Mouse (Mus musculus) forebrain, postnatal 0 days (tissue): ENCODE measurements at regions not wholly inside any gene's neighbourhood (a gene's known extent, or its start where the extent isn't known, plus 50 kb on each side); places are given as distances from the start of the nearest gene placed in this dataset.

Experiments used
- ATAC-seq: fragments of 200-750 bp; cut with Nextera tagmentation; 2 replicates; pipeline ENCODE4 v1.8.0; 2017; ENCODE audit warnings: mild to moderate bottlenecking, moderate library complexity
- DNase-seq: peaks from one replicate; pipeline ENCODE4 v3.0.0-alpha.2; 2015
- H3K27ac ChIP-seq: fragments of 300-500 bp; sonication (generic); 2 replicates; pipeline ENCODE4 v1.5.1; 2014; ENCODE audit warnings: low read depth, mild to moderate bottlenecking, antibody characterized with exemption, low read length, moderate library complexity, mixed read lengths
- H3K27me3 ChIP-seq: fragments of 300-500 bp; sonication (generic); 2 replicates; pipeline ENCODE4 v1.6.1; 2014; ENCODE audit warnings: mild to moderate bottlenecking, low read length, mixed read lengths; ENCODE audit not compliant: insufficient read depth
- H3K36me3 ChIP-seq: fragments of 300-500 bp; sonication (generic); 2 replicates; pipeline ENCODE4 v1.6.1; 2014; ENCODE audit warnings: mild to moderate bottlenecking, moderate library complexity; ENCODE audit not compliant: insufficient read depth
- H3K4me1 ChIP-seq: fragments of 300-500 bp; sonication (generic); 2 replicates; pipeline ENCODE4 v1.6.1; 2014; ENCODE audit warnings: antibody characterized with exemption; ENCODE audit not compliant: insufficient read depth
- H3K4me2 ChIP-seq: fragments of 300-500 bp; sonication (generic); 2 replicates; pipeline ENCODE4 v1.6.1; 2014; ENCODE audit warnings: low read depth, mild to moderate bottlenecking, moderate library complexity
- H3K4me3 ChIP-seq: fragments of 300-500 bp; sonication (generic); 2 replicates; pipeline ENCODE4 v1.5.1; 2014; ENCODE audit warnings: low read depth, low read length, mixed read lengths
- H3K9ac ChIP-seq: fragments of 300-500 bp; sonication (generic); 2 replicates; pipeline ENCODE4 v1.6.1; 2014; ENCODE audit warnings: mild to moderate bottlenecking
- H3K9me3 ChIP-seq: fragments of 300-500 bp; sonication (generic); 2 replicates; pipeline ENCODE4 v1.6.1; 2016; ENCODE audit warnings: low read length
- CTCF ChIP-seq: sonication (generic); IDR thresholded peaks from 2 replicates; pipeline ENCODE4 v1.5.1; 2016; ENCODE audit warnings: antibody characterized with exemption, control low read depth, low read depth
- WGBS: fragments of 180-500 bp; shearing (Covaris S2); extraction: QIAGEN DNeasy Blood & Tissue Kit; methylation state at CpG from one replicate; pipeline ENCODE4 v1.1.7; 2014; 5-methylcytosine and 5-hydroxymethylcytosine counted together

GRCm38 (mm10) chr19:51102411-51102810 lies 424.0 kb upstream of the Sorcs1 start:
- Histone ChIP-seq H3K36me3 (no peaks in the 10 kb centered on the region), H3K4me2 (no peak overlapping the region), H3K9ac (no peak overlapping the region), H3K4me3 (no peak overlapping the region), H3K27me3 (no peaks in the 10 kb centered on the region), H3K4me1 (no peaks in the 10 kb centered on the region), H3K27ac (no peak overlapping the region), H3K9me3 (0 out of 2 replicates have a peak, but pooled peaks cover 5% of the 10 kb centered on the region)
- no peak for TF ChIP-seq CTCF
- DNase-seq = no peak
- ATAC-seq = no peak
- 45% methylated on average over 3 of the region's 3 CpGs for WGBS

DNA sequence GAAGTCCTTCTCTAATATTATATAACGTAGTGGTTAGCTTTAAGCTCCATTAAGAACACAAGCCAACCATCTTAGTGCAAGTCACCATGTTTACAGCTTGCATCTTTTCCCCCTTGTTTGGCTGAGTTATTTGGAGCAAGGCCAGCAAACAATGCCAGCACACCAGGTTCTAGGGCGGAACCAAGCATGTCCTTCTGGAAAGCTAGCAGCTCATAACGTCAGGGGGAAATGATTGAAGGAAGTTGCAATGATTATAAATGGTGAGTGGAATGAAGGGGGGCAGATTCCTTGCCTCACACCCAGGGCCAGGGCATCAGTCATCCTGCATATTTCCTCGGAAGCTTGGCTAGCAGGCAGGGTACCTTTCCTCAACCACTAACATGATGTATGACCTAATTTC lies 396.3 kb upstream of the Sorcs1 start:
- Histone ChIP-seq H3K9me3 (no peaks in the 10 kb centered on the region), H3K4me1 (no peaks in the 10 kb centered on the region), H3K4me2 (no peak overlapping the region), H3K36me3 (no peaks in the 10 kb centered on the region), H3K4me3 (no peak overlapping the region), H3K27ac (no peak overlapping the region), H3K9ac (no peak overlapping the region), H3K27me3 (no peaks in the 10 kb centered on the region)
- DNase-seq (peak; percentile 56), ATAC-seq (0 out of 2 replicates have a peak, but pooled peaks have one; percentile 25)
- no peak for TF ChIP-seq CTCF
- WGBS = 47% methylated on average over 4 of the region's 4 CpGs

DNA sequence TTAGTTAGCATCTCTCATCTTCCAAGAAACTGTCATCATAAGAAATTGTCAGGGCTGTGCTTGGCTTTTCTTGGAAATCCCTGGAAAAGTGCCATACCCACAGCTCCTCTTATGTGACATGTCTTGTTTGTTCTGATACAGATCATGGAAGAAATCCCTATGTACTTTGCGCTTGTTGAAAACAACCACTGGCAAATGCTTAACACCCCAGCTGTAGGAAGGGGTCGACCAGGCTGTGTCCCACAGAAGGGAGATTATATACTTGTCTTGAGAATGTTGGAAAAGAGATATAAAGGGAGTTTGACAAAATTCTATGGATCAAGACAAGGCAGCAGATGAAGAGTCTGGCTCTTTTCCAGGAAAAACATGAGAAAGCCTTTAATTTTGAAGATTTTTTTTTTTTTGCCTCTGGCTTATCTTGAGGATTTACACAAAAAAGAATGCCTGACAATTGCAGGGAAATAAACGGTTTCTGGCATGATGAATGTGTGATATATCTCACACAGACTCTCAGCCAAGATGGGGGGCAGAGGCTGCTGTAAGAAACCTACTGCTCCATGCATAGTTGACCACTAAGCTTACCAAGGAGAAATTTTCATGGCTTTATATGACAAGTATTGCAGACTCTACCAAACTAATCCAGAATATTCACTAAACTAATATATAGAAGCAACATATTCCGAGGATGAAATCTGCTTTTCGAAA lies 381.7 kb upstream of the Sorcs1 start:
- Histone ChIP-seq H3K9me3 (no peaks in the 10 kb centered on the region), H3K27ac (no peak overlapping the region), H3K36me3 (no peaks in the 10 kb centered on the region), H3K27me3 (no peaks in the 10 kb centered on the region), H3K4me2 (no peak overlapping the region), H3K4me1 (no peaks in the 10 kb centered on the region), H3K4me3 (no peak overlapping the region), H3K9ac (no peak overlapping the region)
- 52% methylated on average over 5 of the region's 5 CpGs for WGBS
- ATAC-seq = peak; percentile 85
- no peak for TF ChIP-seq CTCF
- DNase-seq = peak; percentile 76

- Histone ChIP-seq H3K27ac (no peak overlapping the region), H3K9ac (no peak overlapping the region), H3K27me3 (no peaks in the 10 kb centered on the region), H3K36me3 (no peaks in the 10 kb centered on the region), H3K4me3 (no peak overlapping the region), H3K4me2 (no peak overlapping the region), H3K4me1 (no peaks in the 10 kb centered on the region), H3K9me3 (no peaks in the 10 kb centered on the region)
- no peak for ATAC-seq
- no peak for DNase-seq
- WGBS = 87% methylated on average over 3 of the region's 3 CpGs
- no peak for TF ChIP-seq CTCF
Observed at GRCm38 (mm10) chr19:51043544-51043943, 365.1 kb upstream of the Sorcs1 start.

- DNase-seq (no peak), ATAC-seq (no peak)
- no peaks in the 10 kb centered on the region for H3K9me3 ChIP-seq
- no peaks in the 10 kb centered on the region for H3K36me3 ChIP-seq
- no peak overlapping the region for H3K27ac ChIP-seq
- H3K27me3 ChIP-seq = no peaks in the 10 kb centered on the region
- no peak overlapping the region for H3K4me2 ChIP-seq
- H3K4me3 ChIP-seq = no peak overlapping the region
- H3K4me1 ChIP-seq = no peaks in the 10 kb centered on the region
- no peak for TF ChIP-seq CTCF
- H3K9ac ChIP-seq = no peak overlapping the region
Observed at GRCm38 (mm10) chr19:50994471-50994870, 316.0 kb upstream of the Sorcs1 start.

- H3K27ac ChIP-seq = no peak overlapping the region
- no peaks in the 10 kb centered on the region for H3K9me3 ChIP-seq
- TF ChIP-seq CTCF = no peak
- no peaks in the 10 kb centered on the region for H3K4me1 ChIP-seq
- DNase-seq (no peak), ATAC-seq (no peak)
- 93% methylated on average over 1 of the region's 1 CpGs for WGBS
- H3K4me3 ChIP-seq = no peak overlapping the region
- H3K27me3 ChIP-seq = no peaks in the 10 kb centered on the region
- H3K4me2 ChIP-seq = no peak overlapping the region
- H3K36me3 ChIP-seq = no peaks in the 10 kb centered on the region
- no peak overlapping the region for H3K9ac ChIP-seq
Observed at GRCm38 (mm10) chr19:50971066-50971465, 292.6 kb upstream of the Sorcs1 start.

DNA sequence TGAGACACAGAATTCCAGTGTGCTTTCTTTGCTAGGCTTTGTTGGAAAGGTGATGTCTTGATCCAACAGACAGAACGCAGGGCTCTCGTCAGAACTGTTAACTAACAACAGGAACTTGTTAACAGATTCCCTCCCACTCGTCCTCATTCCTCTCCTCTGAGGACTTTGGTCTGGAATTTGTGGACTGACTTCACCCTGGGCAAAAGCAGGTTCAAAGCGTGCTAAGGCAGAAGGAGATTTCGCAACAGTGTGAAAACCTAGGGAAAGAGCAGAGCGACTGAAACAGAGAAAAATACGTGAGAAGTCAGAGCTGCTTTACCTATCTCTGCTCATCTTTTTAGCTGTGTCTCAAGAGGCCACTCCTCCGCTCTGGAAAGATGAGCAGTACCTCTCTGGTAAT lies 283.5 kb upstream of the Sorcs1 start:
- DNase-seq (no peak), ATAC-seq (no peak)
- no peaks in the 10 kb centered on the region for H3K4me1 ChIP-seq
- no peak for TF ChIP-seq CTCF
- H3K36me3 ChIP-seq = no peaks in the 10 kb centered on the region
- H3K9me3 ChIP-seq = no peaks in the 10 kb centered on the region
- no peak overlapping the region for H3K27ac ChIP-seq
- H3K27me3 ChIP-seq = no peaks in the 10 kb centered on the region
- H3K4me3 ChIP-seq = no peak overlapping the region
- no peak overlapping the region for H3K9ac ChIP-seq
- no peak overlapping the region for H3K4me2 ChIP-seq
- WGBS = 73% methylated on average over 8 of the region's 8 CpGs
